Mouse (Mus musculus) heart, embryonic 16.5 days (tissue): ENCODE results near the gene Dynlt1f. TPM values are rescaled to one million over a fixed set of nuclear protein-coding genes. Genes with fewer than 3 reads are reported as not detected.
"Not testable (repeated sequence)": the region's sequence is repeated elsewhere in the genome, so short reads cannot be mapped to it uniquely, and the experiment has no call there.

ENCODE experiments used
- ATAC-seq: fragments of 200-750 bp; cut with Nextera tagmentation; replicated peaks from 2 replicates; pipeline ENCODE4 v1.8.0; 2017; ENCODE audit warnings: moderate number of reproducible peaks; ENCODE audit not compliant: insufficient read depth, low FRiP score; ENCODE audit errors: extremely low read depth
- H3K27ac ChIP-seq: fragments of 300-500 bp; sonication (generic); 2 replicates; pipeline ENCODE4 v1.5.1; 2014; ENCODE audit warnings: mild to moderate bottlenecking, low read length, control low read depth, moderate library complexity
- H3K27me3 ChIP-seq: fragments of 300-500 bp; sonication (generic); 2 replicates; pipeline ENCODE4 v1.6.1; 2014; ENCODE audit warnings: low read length, mixed read lengths; ENCODE audit not compliant: control insufficient read depth, insufficient read depth
- H3K36me3 ChIP-seq: fragments of 300-500 bp; sonication (generic); 2 replicates; pipeline ENCODE4 v1.6.1; 2014; ENCODE audit not compliant: control insufficient read depth, insufficient read depth
- H3K4me1 ChIP-seq: fragments of 300-500 bp; sonication (generic); 2 replicates; pipeline ENCODE4 v1.6.1; 2014; ENCODE audit warnings: low read length, mixed read lengths; ENCODE audit not compliant: control insufficient read depth, insufficient read depth
- H3K4me2 ChIP-seq: fragments of 300-500 bp; sonication (generic); 2 replicates; pipeline ENCODE4 v1.6.1; 2014; ENCODE audit warnings: low read depth, mild to moderate bottlenecking, control low read depth, low read length
- H3K4me3 ChIP-seq: fragments of 300-500 bp; sonication (generic); 2 replicates; pipeline ENCODE4 v1.5.1; 2014; ENCODE audit warnings: mild to moderate bottlenecking, control low read depth, low read length
- H3K9ac ChIP-seq: fragments of 300-500 bp; sonication (generic); 2 replicates; pipeline ENCODE4 v1.6.1; 2014; ENCODE audit warnings: low read length, control low read depth
- H3K9me3 ChIP-seq: fragments of 300-500 bp; sonication (generic); replicated peaks from 2 replicates; pipeline ENCODE4 v1.6.1; 2016; ENCODE audit warnings: low read length; ENCODE audit not compliant: control insufficient read depth
- WGBS: fragments of 180-500 bp; shearing (Covaris S2); extraction: QIAGEN DNeasy Blood & Tissue Kit; methylation state at CpG from one replicate; pipeline ENCODE4 v1.1.7; 2014; 5-methylcytosine and 5-hydroxymethylcytosine counted together
- polyA plus RNA-seq: library from polyadenylated mRNA; unstranded; fragments of >200 nt; fragmentation: Nextera tagmentation; extraction: Ambion mirVana; gene quantifications from 2 replicates; pipeline ENCODE4 v1.2.1, GENCODE M21; 2015

Gene Dynlt1f
- polyA plus RNA-seq, 1 experiment from 2014 or later, result 181 TPM

DNA sequence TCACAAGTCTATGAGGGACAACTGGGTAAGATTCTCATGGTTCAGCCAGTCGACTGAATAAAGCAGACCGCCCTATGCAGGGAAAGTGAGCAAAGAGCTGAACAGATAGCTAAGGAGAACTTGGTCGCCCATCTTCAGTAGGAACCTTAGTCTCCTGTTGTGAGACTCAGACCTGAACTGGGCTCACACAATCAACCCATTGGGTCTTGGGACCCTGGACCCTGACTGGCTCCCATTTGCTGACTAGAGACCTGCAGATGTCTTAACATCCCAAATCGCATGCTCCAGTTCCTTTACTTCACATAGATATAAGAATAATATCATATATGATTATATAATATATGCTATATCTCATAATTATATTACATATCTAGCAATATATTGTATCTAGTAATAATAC, 18.3 kb downstream of the Dynlt1f start:
- not testable (repeated sequence) for H3K9me3 ChIP-seq, H3K4me1 ChIP-seq, H3K9ac ChIP-seq, H3K4me2 ChIP-seq, H3K27me3 ChIP-seq, ATAC-seq, H3K4me3 ChIP-seq, H3K27ac ChIP-seq, H3K36me3 ChIP-seq
- 92% methylated on average over 3 of the region's 4 CpGs for WGBS

DNA sequence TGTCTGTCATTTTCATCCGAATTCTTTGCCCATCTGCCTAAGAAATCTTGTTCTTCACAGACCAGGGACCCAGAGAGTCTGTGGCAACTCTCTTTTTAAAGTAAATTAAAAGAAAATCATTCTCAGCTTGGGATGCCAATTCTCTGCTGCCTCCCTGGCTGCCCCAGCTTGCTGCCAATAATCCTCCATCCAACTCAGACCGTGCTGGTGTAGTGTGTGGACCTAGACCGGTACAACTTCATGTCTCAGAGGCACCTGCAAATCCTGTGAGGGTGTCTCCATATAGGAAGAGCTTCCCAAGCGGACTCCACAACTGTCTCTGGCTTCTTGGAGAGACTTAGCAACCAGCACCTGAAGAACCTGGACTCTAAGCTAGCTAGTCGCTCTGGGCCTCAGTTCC, 18.8 kb downstream of the Dynlt1f start:
- H3K9ac ChIP-seq, result no peak overlapping the region
- no peaks in the 10 kb centered on the region for H3K4me1 ChIP-seq
- H3K4me3 ChIP-seq, result no peak overlapping the region
- H3K36me3 ChIP-seq, result no peaks in the 10 kb centered on the region
- no peak overlapping the region for H3K4me2 ChIP-seq
- ATAC-seq, result no peak
- no peak overlapping the region for H3K27ac ChIP-seq
- H3K9me3 ChIP-seq, result no peaks in the 10 kb centered on the region
- WGBS, result 71% methylated on average over 5 of the region's 5 CpGs
- no peaks in the 10 kb centered on the region for H3K27me3 ChIP-seq

DNA sequence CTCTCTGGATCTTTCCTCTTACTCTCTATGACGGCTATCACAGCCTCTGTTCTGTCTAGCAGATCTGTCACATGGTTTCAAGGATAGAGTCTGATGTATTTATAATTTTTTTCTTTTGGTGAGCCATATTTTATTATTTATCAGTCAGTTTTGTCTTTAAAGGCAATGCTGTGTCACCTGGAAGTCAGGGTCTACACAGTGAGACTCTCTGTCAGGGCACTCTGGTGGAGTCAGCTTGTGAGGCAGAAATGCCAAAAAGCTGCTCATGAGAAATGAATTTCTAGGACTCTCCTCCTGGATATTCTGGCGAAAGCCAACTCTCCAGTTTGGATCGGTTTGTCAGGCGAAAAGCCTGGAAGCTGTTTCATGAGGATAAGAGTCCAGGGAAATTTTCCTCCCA, 19.9 kb downstream of the Dynlt1f start:
- not testable (repeated sequence) for H3K9ac ChIP-seq, H3K9me3 ChIP-seq, H3K36me3 ChIP-seq, H3K4me2 ChIP-seq, ATAC-seq, H3K27ac ChIP-seq, H3K4me3 ChIP-seq, H3K27me3 ChIP-seq, H3K4me1 ChIP-seq
- 86% methylated on average over 1 of the region's 4 CpGs for WGBS

DNA sequence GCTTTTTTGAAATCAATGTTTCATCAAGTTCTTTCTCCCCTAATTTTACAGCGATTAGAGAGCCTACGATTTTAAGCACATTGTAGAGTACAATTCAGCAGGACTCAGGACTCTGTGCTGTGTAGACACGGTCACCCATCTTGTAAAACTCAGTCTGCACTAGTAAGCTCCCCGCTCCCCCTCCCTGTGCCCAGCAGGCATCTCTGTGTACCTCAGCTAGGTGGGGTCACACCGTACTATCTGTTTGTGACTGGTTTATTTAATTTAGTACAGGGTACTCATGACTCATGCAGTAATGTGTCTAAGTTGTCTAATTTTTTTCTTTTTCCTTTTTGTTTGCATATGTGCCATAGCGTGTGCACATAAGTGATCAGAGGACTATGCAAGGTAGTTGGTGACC, 22.9 kb downstream of the Dynlt1f start:
- 89% methylated on average over 6 of the region's 6 CpGs for WGBS
- H3K4me3 ChIP-seq, H3K4me2 ChIP-seq, H3K9ac ChIP-seq, H3K27ac ChIP-seq, H3K4me1 ChIP-seq, H3K27me3 ChIP-seq, H3K9me3 ChIP-seq, H3K36me3 ChIP-seq, ATAC-seq: not testable (repeated sequence)

DNA sequence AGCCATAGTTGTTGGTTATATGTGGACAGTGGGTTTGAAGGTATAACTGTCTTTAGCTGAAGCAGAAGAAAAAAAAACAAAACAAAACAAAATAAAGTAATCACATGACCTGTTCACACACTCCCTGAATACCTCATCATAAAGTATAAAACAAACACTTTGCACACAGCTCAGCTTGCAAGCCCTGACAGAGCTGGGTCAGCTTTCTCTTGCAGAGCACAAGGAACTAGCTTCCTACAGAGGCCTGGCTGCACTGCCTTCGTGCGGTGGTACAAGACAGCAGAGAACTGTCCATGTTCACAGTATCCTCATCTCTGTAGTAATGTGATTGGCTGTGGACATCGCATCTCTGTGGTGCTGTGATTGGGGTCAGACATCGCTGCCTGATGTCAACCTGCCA, 25.3 kb downstream of the Dynlt1f start:
- not testable (repeated sequence) for ATAC-seq, H3K9ac ChIP-seq

DNA sequence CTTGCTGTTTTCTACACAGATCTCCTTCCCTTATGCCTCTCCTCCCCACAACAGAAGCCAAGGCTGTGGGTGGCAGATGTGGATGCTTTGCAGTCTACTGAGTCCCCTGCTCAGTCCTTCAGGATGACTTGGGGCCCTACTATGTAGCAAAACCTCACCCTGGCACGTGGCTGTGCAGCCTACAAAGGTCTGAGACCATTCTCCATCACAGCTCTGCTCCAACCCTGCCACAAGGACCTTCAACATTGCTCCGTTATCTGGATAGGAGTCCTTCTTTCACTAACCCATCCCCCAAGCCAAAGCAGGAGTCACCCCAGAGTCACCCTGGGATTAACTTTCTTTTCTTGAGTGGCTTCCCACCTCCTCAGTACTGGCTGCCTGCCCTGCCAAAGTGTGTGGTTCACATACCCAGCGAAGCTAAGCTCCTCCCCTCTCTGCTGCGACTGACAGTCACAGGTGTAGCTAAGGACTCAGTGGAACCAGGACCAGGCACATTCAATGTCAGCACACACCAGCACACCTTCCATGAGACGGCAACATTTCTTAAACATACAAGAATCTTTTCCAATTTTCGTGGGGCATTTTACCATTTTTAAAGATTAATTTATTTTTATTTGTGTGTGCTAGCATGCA, 30.7 kb downstream of the Dynlt1f start:
- H3K4me3 ChIP-seq, H3K4me1 ChIP-seq, H3K27me3 ChIP-seq, H3K36me3 ChIP-seq, ATAC-seq, H3K4me2 ChIP-seq, H3K27ac ChIP-seq, H3K9me3 ChIP-seq, H3K9ac ChIP-seq: not testable (repeated sequence)
- 41% methylated on average over 1 of the region's 6 CpGs for WGBS

More for the DNA sequence above, 25.3 kb downstream of the Dynlt1f start:
- not testable (repeated sequence) for H3K27me3 ChIP-seq, H3K4me1 ChIP-seq, H3K27ac ChIP-seq, H3K4me3 ChIP-seq, H3K36me3 ChIP-seq, H3K9me3 ChIP-seq, H3K4me2 ChIP-seq
- 79% methylated on average over 4 of the region's 4 CpGs for WGBS

DNA sequence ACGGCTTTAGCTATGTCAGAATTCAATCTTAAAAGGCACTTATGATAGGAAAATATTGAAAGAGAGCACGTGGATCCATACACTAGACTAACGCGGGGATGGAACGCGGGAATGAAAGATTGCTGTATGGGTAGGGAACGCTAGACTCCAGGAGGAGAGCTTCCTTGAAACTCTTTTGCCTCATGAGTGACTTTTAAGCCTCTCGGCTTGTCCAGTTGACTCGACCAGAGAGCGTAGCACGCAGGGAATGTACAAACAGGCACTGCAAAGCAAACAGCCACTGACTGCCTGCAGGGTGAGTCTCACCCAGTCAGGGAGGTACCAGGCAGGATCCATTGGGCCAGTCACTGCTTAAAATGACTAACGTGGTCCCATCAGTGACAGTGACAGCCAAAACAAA, 33.7 kb downstream of the Dynlt1f start:
- not testable (repeated sequence) for ATAC-seq, H3K9ac ChIP-seq, H3K36me3 ChIP-seq, H3K27me3 ChIP-seq, H3K9me3 ChIP-seq, H3K4me1 ChIP-seq, H3K27ac ChIP-seq, H3K4me2 ChIP-seq, H3K4me3 ChIP-seq
- WGBS, result 80% methylated on average over 11 of the region's 12 CpGs

DNA sequence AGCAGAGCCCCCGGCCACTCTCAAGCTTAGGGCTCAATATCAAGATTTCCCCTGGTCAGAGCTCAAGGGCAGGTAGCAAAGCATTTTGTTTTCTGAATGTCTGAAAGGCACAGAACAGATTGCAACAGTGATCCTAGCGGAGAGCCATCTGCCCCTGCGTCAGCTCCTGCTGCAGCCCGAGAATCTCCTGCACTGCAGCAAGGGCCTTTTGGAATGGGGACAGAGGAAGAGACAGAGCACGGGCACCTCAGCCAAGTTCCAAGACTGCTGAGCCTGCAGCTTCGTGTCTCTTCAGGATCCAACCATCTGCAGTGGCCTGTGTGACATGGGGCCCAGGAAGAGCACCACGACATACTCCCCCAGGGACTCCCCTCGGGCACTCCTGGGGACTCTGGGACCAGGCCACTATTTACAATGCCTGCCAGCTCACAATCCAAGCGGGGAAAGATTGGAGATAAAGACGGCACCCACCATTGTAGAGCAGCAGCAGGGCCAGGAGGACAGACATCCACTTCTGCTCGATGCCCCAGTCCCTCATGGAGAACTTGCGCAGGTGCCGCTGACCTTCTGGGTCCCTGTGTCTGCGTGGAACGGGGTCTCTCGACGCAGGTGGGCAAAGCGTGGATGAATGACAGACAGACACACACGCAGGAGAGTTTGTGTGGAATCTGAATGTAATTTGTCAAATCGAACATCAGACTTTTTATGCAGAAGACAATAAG, 34.8 kb downstream of the Dynlt1f start:
- H3K9me3 ChIP-seq, H3K4me2 ChIP-seq, H3K36me3 ChIP-seq, H3K4me1 ChIP-seq, H3K9ac ChIP-seq, ATAC-seq, H3K4me3 ChIP-seq, H3K27me3 ChIP-seq, H3K27ac ChIP-seq: not testable (repeated sequence)
- 77% methylated on average over 18 of the region's 20 CpGs for WGBS

DNA sequence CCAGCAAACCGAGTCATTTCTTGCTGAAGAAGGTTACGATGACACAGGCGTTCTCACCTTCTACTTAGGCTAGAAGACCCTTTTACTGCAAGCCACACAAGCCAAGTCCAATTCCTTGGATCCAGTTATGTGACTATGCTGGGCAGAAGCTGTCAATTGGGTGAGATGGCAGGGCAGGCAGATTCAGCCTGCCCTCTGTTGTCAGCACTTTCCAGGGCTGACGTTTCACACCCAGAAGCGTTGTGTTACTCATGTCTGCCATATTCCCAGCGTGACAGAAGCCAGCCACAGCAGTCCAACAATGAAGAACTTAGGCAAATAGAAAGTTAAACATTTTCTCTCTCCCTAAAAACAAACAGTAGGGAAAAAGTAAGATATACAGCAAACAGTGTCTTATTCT, 35.7 kb downstream of the Dynlt1f start:
- H3K4me2 ChIP-seq, H3K9me3 ChIP-seq, H3K27ac ChIP-seq, ATAC-seq, H3K36me3 ChIP-seq, H3K4me1 ChIP-seq, H3K27me3 ChIP-seq, H3K4me3 ChIP-seq, H3K9ac ChIP-seq: not testable (repeated sequence)
- 61% methylated on average over 5 of the region's 6 CpGs for WGBS
